Mouse (Mus musculus) erythroblast, embryonic 14.5 days (primary cell): ENCODE data around the gene Muc5b. TPM values are rescaled to one million over a fixed set of nuclear protein-coding genes. Genes with fewer than 3 reads are reported as not detected.

ENCODE experiments used
- H3K27me3 ChIP-seq: 2 replicates; pipeline ENCODE4 v1.6.1; 2012; ENCODE audit warnings: inconsistent platforms; ENCODE audit not compliant: control insufficient read depth
- H3K36me3 ChIP-seq: 2 replicates; pipeline ENCODE4 v1.6.1; 2012; ENCODE audit warnings: mild to moderate bottlenecking, inconsistent platforms; ENCODE audit not compliant: control insufficient read depth
- H3K4me1 ChIP-seq: 2 replicates; pipeline ENCODE4 v1.6.1; 2012; ENCODE audit warnings: inconsistent platforms; ENCODE audit not compliant: control insufficient read depth
- H3K4me3 ChIP-seq: replicated peaks from 2 replicates; pipeline ENCODE3; 2012; ENCODE audit warnings: moderate library complexity, mild to moderate bottlenecking, inconsistent platforms
- H3K9me3 ChIP-seq: 2 replicates; pipeline ENCODE4 v1.6.1; 2012; ENCODE audit warnings: low read length, inconsistent platforms, mixed read lengths; ENCODE audit not compliant: control insufficient read depth
- GATA1 ChIP-seq: IDR thresholded peaks from 2 replicates; pipeline ENCODE4 v1.6.1; 2012; ENCODE audit warnings: low read length, inconsistent platforms, mixed read lengths
- TAL1 ChIP-seq: IDR thresholded peaks from 3 replicates; pipeline ENCODE4 v1.6.1; 2012; ENCODE audit warnings: low read length, inconsistent platforms, mixed read lengths
- polyA plus RNA-seq: library from polyadenylated mRNA; stranded (reverse); fragments of >175 nt; gene quantifications from 2 replicates; pipeline ENCODE4 v1.2.3, GENCODE M21; 2012

Muc5b gene
- polyA plus RNA-seq, 1 experiment, result not detected

- Histone ChIP-seq H3K27me3 (peaks cover 21% of the 10 kb centered on the region), H3K4me3 (no peak overlapping the region)
Observed at GRCm38 (mm10) chr7:141822582-141823261, 16.1 kb upstream of the Muc5b start.

GRCm38 (mm10) chr7:141823699-141824098, 15.2 kb upstream of the Muc5b start:
- Histone ChIP-seq H3K4me1 (no peaks in the 10 kb centered on the region), H3K36me3 (no peaks in the 10 kb centered on the region)
- TF ChIP-seq GATA1, result no peak
- TF ChIP-seq TAL1, result no peak

More at GRCm38 (mm10) chr7:141822582-141823261, 16.1 kb upstream of the Muc5b start:
- Histone ChIP-seq H3K9me3 (no peaks in the 10 kb centered on the region), H3K36me3 (no peaks in the 10 kb centered on the region), H3K4me1 (no peaks in the 10 kb centered on the region)
- TF ChIP-seq TAL1, result no peak
- no peak for TF ChIP-seq GATA1

GRCm38 (mm10) chr7:141824398-141824797, 14.5 kb upstream of the Muc5b start:
- H3K9me3 ChIP-seq, result no peaks in the 10 kb centered on the region
- TF ChIP-seq GATA1, result no peak
- no peak for TF ChIP-seq TAL1
- H3K27me3 ChIP-seq, result peaks cover 21% of the 10 kb centered on the region
- no peak overlapping the region for H3K4me3 ChIP-seq
- no peaks in the 10 kb centered on the region for H3K36me3 ChIP-seq
- no peaks in the 10 kb centered on the region for H3K4me1 ChIP-seq

More at GRCm38 (mm10) chr7:141823699-141824098, 15.2 kb upstream of the Muc5b start:
- Histone ChIP-seq H3K4me3 (no peak overlapping the region), H3K9me3 (no peaks in the 10 kb centered on the region), H3K27me3 (peaks cover 21% of the 10 kb centered on the region)

- TF ChIP-seq TAL1 (no peak), GATA1 (no peak)
- Histone ChIP-seq H3K36me3 (no peaks in the 10 kb centered on the region), H3K4me3 (no peak overlapping the region), H3K27me3 (peaks cover 20% of the 10 kb centered on the region), H3K9me3 (no peaks in the 10 kb centered on the region), H3K4me1 (no peaks in the 10 kb centered on the region)
Observed at GRCm38 (mm10) chr7:141835941-141836340, 2.9 kb upstream of the Muc5b start.

DNA sequence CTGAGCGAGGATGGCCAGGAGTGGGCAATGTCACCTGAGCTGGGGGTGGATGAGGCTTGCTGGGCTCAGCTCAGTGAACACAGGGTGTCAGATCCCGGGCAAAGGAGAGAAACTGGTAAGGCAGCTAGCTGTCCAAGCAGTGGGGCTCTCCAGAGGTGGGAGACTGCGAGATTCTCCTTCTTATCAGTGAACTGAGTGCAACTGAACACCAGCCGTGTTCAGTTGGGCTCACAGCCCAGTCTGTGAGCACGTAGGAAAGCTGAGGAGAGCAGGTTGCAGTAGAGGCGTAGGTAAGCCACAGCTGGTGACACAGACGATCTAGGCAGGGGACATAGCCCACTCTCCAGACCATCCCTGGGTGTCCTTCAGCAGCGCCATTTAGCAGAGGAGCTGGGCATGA, 2.4 kb upstream of the Muc5b start:
- TF ChIP-seq GATA1 (no peak), TAL1 (no peak)
- Histone ChIP-seq H3K9me3 (no peaks in the 10 kb centered on the region), H3K4me1 (no peaks in the 10 kb centered on the region), H3K36me3 (no peaks in the 10 kb centered on the region), H3K27me3 (peaks cover 17% of the 10 kb centered on the region), H3K4me3 (no peak overlapping the region)

DNA sequence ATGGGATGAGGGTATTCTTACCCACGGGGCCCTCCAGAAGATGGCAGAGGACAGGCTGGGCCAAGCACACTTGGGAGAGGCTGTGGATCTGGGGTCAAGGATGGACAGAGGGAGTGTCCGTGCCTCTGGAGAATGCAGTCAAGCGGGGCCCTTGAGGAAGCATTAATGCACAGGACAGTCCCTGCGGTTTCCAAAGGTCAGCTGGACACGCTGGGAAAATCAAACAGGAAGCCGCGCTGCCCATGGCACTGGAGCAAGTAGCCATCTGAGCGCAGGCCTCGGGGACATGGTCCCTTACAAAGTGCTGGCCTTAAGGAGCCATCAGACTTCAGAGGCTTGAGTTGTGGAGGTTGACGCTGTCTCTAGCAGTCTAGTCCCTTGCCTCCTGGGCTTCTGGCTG, 1.5 kb downstream of the Muc5b start:
- TF ChIP-seq TAL1 (no peak), GATA1 (no peak)
- H3K4me3 ChIP-seq, result no peak overlapping the region
- no peaks in the 10 kb centered on the region for H3K9me3 ChIP-seq
- H3K36me3 ChIP-seq, result no peaks in the 10 kb centered on the region
- peaks cover 9% of the 10 kb centered on the region for H3K27me3 ChIP-seq
- H3K4me1 ChIP-seq, result no peaks in the 10 kb centered on the region

GRCm38 (mm10) chr7:141861046-141861445, 22.2 kb downstream of the Muc5b start:
- Histone ChIP-seq H3K4me3 (no peak overlapping the region), H3K4me1 (no peaks in the 10 kb centered on the region), H3K36me3 (no peaks in the 10 kb centered on the region), H3K9me3 (no peaks in the 10 kb centered on the region), H3K27me3 (no peaks in the 10 kb centered on the region)
- TF ChIP-seq TAL1 (no peak), GATA1 (no peak)

- TF ChIP-seq GATA1, result no peak
- H3K4me1 ChIP-seq, result no peaks in the 10 kb centered on the region
- H3K36me3 ChIP-seq, result peaks cover 25% of the 10 kb centered on the region
- no peaks in the 10 kb centered on the region for H3K9me3 ChIP-seq
- no peak overlapping the region for H3K4me3 ChIP-seq
- H3K27me3 ChIP-seq, result no peaks in the 10 kb centered on the region
Observed at GRCm38 (mm10) chr7:141869644-141870043, 30.8 kb downstream of the Muc5b start.

GRCm38 (mm10) chr7:141870553-141870952, 31.7 kb downstream of the Muc5b start:
- H3K9me3 ChIP-seq, result no peaks in the 10 kb centered on the region
- peaks cover 29% of the 10 kb centered on the region for H3K36me3 ChIP-seq
- TF ChIP-seq GATA1 (no peak), TAL1 (no peak)
- no peak overlapping the region for H3K4me3 ChIP-seq
- H3K27me3 ChIP-seq, result no peaks in the 10 kb centered on the region
- H3K4me1 ChIP-seq, result no peaks in the 10 kb centered on the region

DNA sequence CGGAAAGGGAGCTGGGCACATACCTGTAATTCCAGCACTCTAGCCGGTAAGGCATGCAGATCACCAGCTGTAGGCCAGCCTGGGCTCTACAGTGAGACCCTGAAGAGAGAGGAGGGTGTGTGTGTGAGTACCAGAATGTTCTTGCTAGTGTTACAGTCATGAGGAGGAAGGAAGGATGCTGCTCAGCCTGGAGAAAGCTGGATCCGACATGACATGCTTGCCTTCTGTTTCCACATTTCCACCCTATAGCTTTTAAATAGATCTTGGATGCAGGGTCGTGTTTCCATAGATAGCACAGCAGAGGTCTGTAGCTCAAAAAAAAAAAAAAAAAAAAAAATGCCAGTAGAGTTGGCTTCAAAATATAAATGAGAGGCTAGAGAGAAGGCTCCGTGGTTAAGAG, 36.0 kb downstream of the Muc5b start:
- Histone ChIP-seq H3K4me3 (no peak overlapping the region), H3K36me3 (peaks cover 64% of the 10 kb centered on the region), H3K9me3 (no peaks in the 10 kb centered on the region), H3K27me3 (no peaks in the 10 kb centered on the region), H3K4me1 (no peaks in the 10 kb centered on the region)
- TF ChIP-seq GATA1 (no peak), TAL1 (no peak)
